Mouse (Mus musculus) heart, embryonic 10.5 days (tissue): ENCODE measurements at regions not wholly inside any gene's neighbourhood (a gene's known extent, or its start where the extent isn't known, plus 50 kb on each side); places are given as distances from the start of the nearest gene placed in this dataset.

Experiments used
- DNase-seq: peaks from one replicate; pipeline ENCODE4 v3.0.0-alpha.2; 2017; ENCODE audit warnings: low spot score
- H3K27ac ChIP-seq: fragments of 300-500 bp; sonication (generic); 2 replicates; pipeline ENCODE4 v1.5.1; 2016; ENCODE audit warnings: mild to moderate bottlenecking
- H3K27me3 ChIP-seq: fragments of 300-500 bp; sonication (generic); 2 replicates; pipeline ENCODE4 v1.6.1; 2016; ENCODE audit warnings: mild to moderate bottlenecking; ENCODE audit not compliant: poor library complexity, insufficient read depth, severe bottlenecking
- H3K36me3 ChIP-seq: fragments of 300-500 bp; sonication (generic); 2 replicates; pipeline ENCODE4 v1.6.1; 2016; ENCODE audit warnings: mild to moderate bottlenecking, moderate library complexity
- H3K4me1 ChIP-seq: fragments of 300-500 bp; sonication (generic); 2 replicates; pipeline ENCODE4 v1.6.1; 2016; ENCODE audit warnings: mild to moderate bottlenecking
- H3K4me3 ChIP-seq: fragments of 300-500 bp; sonication (generic); 2 replicates; pipeline ENCODE4 v1.5.1; 2016; ENCODE audit warnings: mild to moderate bottlenecking, moderate library complexity
- H3K9me3 ChIP-seq: fragments of 300-500 bp; sonication (generic); 2 replicates; pipeline ENCODE4 v1.6.1; 2016; ENCODE audit warnings: mild to moderate bottlenecking, moderate library complexity
- WGBS: fragments of 180-500 bp; shearing (Covaris S2); methylation state at CpG from one replicate; pipeline ENCODE4 v1.1.7; 2016; 5-methylcytosine and 5-hydroxymethylcytosine counted together

DNA sequence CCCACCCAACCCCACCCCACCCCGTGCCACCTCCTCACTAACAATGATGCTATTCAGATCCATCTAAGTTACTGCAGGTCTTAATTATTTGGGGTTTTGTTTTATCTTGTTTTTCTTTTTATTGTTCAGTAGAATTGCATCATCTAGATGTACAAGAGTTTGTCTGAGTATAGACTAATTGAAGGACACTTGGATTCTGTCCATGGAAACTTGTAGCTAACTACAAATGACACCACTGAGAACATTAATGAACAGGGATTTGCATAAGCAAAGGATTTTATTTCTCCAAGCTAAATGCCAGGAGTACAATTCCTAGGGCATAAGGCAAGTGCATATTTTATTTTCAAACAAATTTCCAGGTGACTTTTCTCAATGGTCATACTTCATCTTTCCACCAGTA lies 318.4 kb upstream of the Slc7a11 start:
- no peak overlapping the region for H3K4me3 ChIP-seq
- no peaks in the 10 kb centered on the region for H3K4me1 ChIP-seq
- no peaks in the 10 kb centered on the region for H3K9me3 ChIP-seq
- no peak for DNase-seq
- no peaks in the 10 kb centered on the region for H3K36me3 ChIP-seq
- no peak overlapping the region for H3K27ac ChIP-seq
- H3K27me3 ChIP-seq = no peaks in the 10 kb centered on the region
- 0% methylated on average over 1 of the region's 1 CpGs for WGBS

DNA sequence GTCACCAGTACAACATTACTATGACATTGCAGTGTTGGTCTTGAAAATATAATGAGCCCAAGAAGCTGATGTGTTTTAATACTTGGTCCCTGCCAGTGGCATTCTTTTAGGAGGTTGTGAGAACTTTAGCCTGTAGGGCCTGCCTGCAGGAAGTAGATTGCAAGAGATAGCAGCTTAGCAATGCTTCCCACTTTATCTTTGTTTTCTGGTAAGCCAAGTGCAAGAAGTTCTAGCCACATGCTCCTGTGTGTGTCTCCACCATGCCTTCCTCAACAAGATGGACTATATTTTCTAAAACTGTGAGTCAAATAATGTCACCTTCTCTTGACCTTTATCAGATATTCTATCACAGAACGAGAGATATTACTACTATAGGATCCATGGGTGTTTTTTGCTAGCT lies 314.7 kb upstream of the Slc7a11 start:
- Histone ChIP-seq H3K36me3 (no peaks in the 10 kb centered on the region), H3K4me1 (no peaks in the 10 kb centered on the region), H3K4me3 (no peak overlapping the region), H3K27me3 (no peaks in the 10 kb centered on the region), H3K9me3 (no peaks in the 10 kb centered on the region), H3K27ac (no peak overlapping the region)
- 79% methylated on average over 1 of the region's 1 CpGs for WGBS
- no peak for DNase-seq

DNA sequence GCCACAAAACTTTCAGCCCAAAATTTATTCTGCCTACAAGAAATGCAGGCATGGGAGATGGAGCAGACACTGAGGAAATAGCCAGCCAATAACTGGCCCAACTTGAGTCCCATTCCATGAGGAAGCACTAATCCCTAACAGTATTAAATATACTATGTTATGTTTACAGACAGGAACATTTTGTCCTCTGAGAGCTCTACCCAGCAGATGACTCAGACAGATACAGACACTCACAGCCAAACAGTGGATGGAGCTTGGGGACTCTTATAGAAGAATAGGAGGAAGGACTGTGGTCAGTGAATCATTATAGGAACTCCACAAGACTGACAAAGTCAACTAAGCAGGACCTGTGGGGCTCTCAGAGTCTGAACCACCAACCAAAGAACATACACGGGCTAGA lies 293.8 kb upstream of the Slc7a11 start:
- H3K4me1 ChIP-seq = no peaks in the 10 kb centered on the region
- 69% methylated on average over 1 of the region's 1 CpGs for WGBS
- no peak for DNase-seq
- no peaks in the 10 kb centered on the region for H3K9me3 ChIP-seq
- H3K27me3 ChIP-seq = no peaks in the 10 kb centered on the region
- no peak overlapping the region for H3K27ac ChIP-seq
- H3K4me3 ChIP-seq = no peak overlapping the region
- no peaks in the 10 kb centered on the region for H3K36me3 ChIP-seq

DNA sequence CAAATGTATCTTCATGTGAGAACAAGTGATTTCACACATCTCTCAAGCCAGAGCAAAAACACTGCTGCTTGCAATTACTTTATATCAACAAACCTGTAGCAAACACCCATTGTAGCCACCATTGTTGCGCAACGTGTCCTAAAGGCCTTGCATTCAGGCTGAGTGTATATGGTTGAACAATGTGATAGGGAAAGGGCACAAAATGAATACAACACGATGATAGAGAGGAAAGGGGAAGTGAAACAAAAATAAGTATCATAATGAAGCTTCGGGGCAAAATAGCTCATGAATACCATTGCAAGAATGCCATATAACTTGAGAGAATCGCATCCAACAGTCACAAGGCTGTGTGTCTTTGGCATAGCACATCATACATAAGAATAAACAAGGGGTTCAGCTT lies 275.6 kb upstream of the Slc7a11 start:
- DNase-seq = no peak
- H3K27me3 ChIP-seq = no peaks in the 10 kb centered on the region
- H3K36me3 ChIP-seq = no peaks in the 10 kb centered on the region
- WGBS = 79% methylated on average over 5 of the region's 5 CpGs
- H3K4me3 ChIP-seq = no peak overlapping the region
- H3K9me3 ChIP-seq = no peaks in the 10 kb centered on the region
- H3K4me1 ChIP-seq = no peaks in the 10 kb centered on the region
- no peak overlapping the region for H3K27ac ChIP-seq

DNA sequence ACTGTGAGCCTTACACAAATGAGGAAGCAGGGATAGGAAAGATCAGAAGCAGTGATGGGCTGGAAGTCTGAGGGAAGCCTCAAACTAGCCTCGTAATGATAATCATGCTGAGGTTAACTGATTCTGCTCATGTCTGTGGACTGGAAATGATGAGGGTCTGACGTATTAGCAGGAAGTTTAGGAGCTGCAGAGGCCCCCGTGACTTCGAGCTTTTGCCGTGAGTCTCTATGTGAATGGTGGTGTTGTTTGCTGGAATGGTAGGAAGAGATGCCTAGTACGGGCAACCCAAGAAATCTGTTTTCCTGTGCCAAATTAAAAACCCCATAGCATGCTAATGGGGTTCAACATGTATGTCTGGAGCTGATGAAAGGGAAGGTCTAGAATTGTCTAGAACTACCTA lies 270.0 kb upstream of the Slc7a11 start:
- peaks cover 6% of the 10 kb centered on the region; the same call in 1 of the 2 replicates for H3K4me1 ChIP-seq
- no peak overlapping the region for H3K4me3 ChIP-seq
- H3K36me3 ChIP-seq = no peaks in the 10 kb centered on the region
- no peaks in the 10 kb centered on the region for H3K27me3 ChIP-seq
- no peak overlapping the region for H3K27ac ChIP-seq
- DNase-seq = no peak
- 88% methylated on average over 6 of the region's 6 CpGs for WGBS
- H3K9me3 ChIP-seq = no peaks in the 10 kb centered on the region

DNA sequence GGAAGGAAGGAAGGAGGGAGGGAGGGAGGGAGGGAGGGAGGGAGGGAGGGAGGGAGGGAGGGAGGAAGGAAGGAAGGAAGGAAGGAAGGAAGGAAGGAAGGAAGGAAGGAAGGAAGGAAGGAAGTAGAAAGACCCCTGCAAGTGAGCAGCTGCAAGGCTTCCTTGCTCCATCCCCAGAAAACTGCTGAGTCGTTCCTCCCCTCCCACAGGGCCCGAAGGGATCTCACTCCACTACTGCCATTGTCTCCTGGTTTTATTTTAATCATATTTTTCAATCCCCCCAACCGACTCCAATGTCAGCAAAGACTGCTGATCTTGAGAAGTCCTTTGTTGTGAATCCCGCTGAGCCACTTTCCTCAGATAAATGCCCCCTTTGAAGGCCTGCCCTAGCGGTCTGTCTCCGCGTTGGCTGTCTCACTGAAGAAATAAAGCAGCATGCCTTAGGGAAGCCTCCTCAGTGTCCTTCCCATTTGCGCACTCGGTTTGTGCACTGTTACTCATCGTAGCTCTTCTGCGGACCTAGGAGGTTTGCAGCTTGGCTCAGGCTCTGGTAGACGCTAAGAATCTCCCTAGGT lies 266.1 kb upstream of the Slc7a11 start:
- Histone ChIP-seq H3K4me3 (peak overlapping the region; percentile 15; the same call in 1 of the 2 replicates), H3K27me3 (no peaks in the 10 kb centered on the region), H3K27ac (0 out of 2 replicates have a peak overlapping the region, but pooled peaks have one; percentile 22), H3K36me3 (no peaks in the 10 kb centered on the region), H3K4me1 (peaks cover 6% of the 10 kb centered on the region; the same call in 1 of the 2 replicates), H3K9me3 (no peaks in the 10 kb centered on the region)
- WGBS = 21% methylated on average over 12 of the region's 12 CpGs
- no peak for DNase-seq

DNA sequence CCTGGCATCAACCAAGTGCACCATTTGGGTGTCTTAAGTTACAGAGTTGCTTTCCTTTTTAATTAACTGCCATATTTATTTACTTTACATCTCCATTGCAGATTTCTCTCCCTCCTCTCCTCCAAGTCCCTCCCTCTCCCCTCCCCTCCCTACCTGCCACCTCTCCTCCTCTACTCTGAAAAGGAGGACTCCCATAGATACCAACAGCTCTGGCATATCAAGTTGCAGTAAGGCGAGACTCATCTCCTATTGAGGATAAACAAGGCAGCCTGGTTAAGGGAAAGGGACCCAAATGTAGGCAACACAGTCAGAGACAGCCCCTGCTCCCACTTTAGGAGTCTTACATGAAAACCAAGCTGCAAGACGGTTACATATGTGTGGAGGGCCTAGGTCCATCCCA lies 263.3 kb upstream of the Slc7a11 start:
- H3K27ac ChIP-seq = no peak overlapping the region
- no peak for DNase-seq
- no peaks in the 10 kb centered on the region for H3K36me3 ChIP-seq
- H3K4me1 ChIP-seq = peaks cover 6% of the 10 kb centered on the region; the same call in 1 of the 2 replicates
- no peak overlapping the region for H3K4me3 ChIP-seq
- WGBS = 46% methylated on average over 2 of the region's 2 CpGs
- H3K27me3 ChIP-seq = no peaks in the 10 kb centered on the region
- H3K9me3 ChIP-seq = no peaks in the 10 kb centered on the region

DNA sequence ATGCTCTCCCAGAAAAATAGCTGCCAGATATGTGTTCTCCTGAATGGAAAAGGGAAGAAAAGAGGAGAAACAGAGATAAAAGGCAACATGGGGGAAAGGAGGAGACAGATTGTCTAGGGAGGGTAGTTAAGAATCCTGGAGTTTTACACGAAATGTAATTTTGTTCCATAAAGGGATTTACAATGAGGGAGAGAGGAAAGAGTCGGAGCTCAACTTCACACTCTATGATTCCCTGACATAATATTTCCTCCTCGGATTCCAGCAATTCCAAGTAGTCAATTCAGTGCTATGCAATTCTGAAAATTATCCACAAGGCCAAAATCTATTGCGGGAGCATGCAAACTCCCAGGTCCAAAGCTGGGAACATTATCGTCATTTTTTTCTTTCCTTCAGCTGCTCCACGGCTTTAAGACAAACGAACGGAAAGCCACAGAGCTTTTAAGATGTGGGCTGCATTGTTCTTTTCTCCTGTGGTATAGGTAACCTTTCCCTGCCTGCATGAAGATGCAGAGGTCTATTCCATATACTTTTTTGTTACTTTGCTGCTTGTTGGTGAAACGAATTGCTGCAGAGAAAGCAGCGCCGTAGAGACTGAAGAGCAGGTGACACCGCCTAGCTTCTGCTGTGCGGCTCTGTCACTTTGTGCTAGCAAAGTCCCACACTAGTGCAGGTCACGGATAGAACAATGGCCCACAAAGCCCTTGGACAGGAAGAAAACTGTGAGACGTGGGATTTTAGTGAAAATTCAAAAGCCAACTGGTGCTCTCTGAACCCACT lies 251.7 kb upstream of the Slc7a11 start:
- DNase-seq = no peak
- no peak overlapping the region for H3K27ac ChIP-seq
- no peaks in the 10 kb centered on the region for H3K27me3 ChIP-seq
- WGBS = 82% methylated on average over 15 of the region's 15 CpGs
- no peaks in the 10 kb centered on the region for H3K9me3 ChIP-seq
- no peak overlapping the region for H3K4me3 ChIP-seq
- no peaks in the 10 kb centered on the region for H3K36me3 ChIP-seq
- H3K4me1 ChIP-seq = no peaks in the 10 kb centered on the region

DNA sequence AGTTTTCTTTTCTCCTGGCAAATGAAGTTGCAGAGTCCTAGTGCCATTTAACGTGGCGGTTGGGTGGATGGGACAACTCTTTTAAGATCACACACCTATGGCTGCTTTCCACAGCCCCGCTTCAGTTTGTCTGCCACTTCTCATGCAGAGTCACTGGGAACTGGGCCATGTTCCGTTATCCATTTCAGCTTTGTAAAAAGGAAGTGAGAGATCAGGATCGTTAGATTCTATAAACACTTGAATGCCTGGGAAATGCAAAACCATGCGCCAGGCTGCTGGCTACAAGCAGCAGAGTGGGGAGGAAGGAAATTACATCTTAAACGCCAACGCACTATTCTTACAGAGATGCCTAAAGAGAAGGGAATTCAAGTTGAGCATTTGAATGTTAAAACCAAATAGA lies 251.1 kb upstream of the Slc7a11 start:
- 50% methylated on average over 8 of the region's 8 CpGs for WGBS
- Histone ChIP-seq H3K4me1 (no peaks in the 10 kb centered on the region), H3K36me3 (no peaks in the 10 kb centered on the region), H3K27me3 (no peaks in the 10 kb centered on the region), H3K4me3 (no peak overlapping the region), H3K27ac (no peak overlapping the region), H3K9me3 (no peaks in the 10 kb centered on the region)
- no peak for DNase-seq

DNA sequence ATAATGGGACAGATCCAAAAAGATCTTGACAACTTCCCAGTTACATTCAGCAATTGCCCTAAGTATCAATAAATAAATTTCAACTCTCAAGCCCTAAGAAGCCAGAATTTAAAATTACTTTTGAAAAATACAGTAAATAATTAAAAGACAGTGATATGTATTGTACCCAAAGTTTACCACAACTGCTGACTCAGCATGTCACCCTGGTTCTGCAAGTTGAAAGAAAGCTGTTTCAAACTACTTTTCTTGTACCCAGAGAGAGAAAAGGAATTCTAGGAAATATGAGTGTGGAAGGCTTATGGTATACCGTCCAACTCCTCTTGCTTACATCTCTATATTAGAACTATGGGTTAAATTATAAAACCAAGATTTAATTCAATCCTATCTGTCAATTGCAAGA lies 248.9 kb upstream of the Slc7a11 start:
- no peaks in the 10 kb centered on the region for H3K9me3 ChIP-seq

DNA sequence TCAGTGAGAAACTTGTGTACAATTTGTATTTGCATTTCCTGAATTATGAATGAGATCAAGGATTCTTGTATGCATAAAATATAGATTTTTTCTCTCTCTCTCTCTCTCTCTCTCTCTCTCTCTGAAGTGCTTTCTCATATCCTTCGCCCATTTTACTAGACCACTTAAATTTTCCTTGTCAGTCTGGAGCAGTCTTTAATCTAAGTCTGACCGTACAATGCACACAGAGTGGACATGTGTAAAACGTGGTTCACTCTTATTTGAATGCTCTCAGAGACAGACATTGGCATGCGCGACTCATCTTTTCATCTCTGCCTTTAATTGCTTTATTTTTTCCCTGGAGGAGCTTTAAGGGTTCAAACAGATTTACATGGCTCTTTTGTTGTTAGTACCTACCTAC lies 247.3 kb upstream of the Slc7a11 start:
- no peak for DNase-seq
- no peaks in the 10 kb centered on the region for H3K27me3 ChIP-seq
- H3K9me3 ChIP-seq = no peaks in the 10 kb centered on the region
- H3K4me1 ChIP-seq = no peaks in the 10 kb centered on the region
- H3K36me3 ChIP-seq = no peaks in the 10 kb centered on the region
- H3K27ac ChIP-seq = no peak overlapping the region
- 83% methylated on average over 5 of the region's 5 CpGs for WGBS
- no peak overlapping the region for H3K4me3 ChIP-seq

More for the DNA sequence above, 248.9 kb upstream of the Slc7a11 start:
- DNase-seq = no peak
- 93% methylated on average over 1 of the region's 1 CpGs for WGBS
- Histone ChIP-seq H3K4me1 (no peaks in the 10 kb centered on the region), H3K4me3 (no peak overlapping the region), H3K27me3 (no peaks in the 10 kb centered on the region), H3K36me3 (no peaks in the 10 kb centered on the region), H3K27ac (no peak overlapping the region)

DNA sequence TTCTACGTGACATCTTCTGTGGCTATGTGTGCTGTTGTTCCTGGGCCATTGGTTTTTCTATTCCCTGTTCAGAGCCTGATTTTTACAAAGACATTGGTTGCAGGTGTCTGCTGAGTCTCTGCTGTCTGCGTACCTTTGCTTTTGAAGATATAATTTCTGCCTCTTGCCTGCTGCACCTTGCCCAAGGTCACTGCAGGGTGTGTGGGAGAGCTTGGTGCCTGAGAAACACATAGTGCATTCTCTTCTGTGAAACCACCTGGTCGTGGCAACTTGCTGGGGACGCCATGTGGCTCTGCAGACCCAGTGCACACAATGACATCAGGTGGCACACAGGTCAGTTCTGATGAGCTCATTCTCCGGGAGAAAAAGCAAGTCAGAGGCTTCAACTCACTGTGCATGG lies 246.0 kb upstream of the Slc7a11 start:
- H3K27me3 ChIP-seq = no peaks in the 10 kb centered on the region
- WGBS = 82% methylated on average over 5 of the region's 5 CpGs
- H3K27ac ChIP-seq = no peak overlapping the region
- no peaks in the 10 kb centered on the region for H3K4me1 ChIP-seq
- no peaks in the 10 kb centered on the region for H3K9me3 ChIP-seq
- no peak overlapping the region for H3K4me3 ChIP-seq
- no peak for DNase-seq
- no peaks in the 10 kb centered on the region for H3K36me3 ChIP-seq

DNA sequence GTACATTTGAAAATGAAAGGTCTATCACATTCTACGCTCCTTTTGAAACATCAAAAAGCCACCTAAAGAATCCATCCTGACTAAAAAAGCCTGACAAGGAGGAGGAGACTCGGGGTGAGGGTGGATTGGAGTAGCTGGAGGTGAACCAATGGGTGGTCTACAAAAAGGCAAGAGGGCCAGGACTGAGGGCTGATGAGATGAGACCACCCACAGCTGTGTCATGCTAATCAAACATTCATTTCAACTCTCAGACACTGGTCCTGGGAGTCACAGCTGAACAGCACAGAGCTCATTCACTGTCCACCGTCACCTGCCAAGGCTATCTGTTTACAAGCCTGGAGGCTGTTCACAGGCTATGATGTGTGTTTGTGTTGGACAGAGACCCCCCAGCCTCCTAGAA lies 244.3 kb upstream of the Slc7a11 start:
- H3K36me3 ChIP-seq = no peaks in the 10 kb centered on the region
- 59% methylated on average over 3 of the region's 3 CpGs for WGBS
- H3K9me3 ChIP-seq = no peaks in the 10 kb centered on the region
- H3K4me1 ChIP-seq = no peaks in the 10 kb centered on the region
- no peak for DNase-seq
- no peaks in the 10 kb centered on the region for H3K27me3 ChIP-seq
- no peak overlapping the region for H3K4me3 ChIP-seq
- no peak overlapping the region for H3K27ac ChIP-seq

DNA sequence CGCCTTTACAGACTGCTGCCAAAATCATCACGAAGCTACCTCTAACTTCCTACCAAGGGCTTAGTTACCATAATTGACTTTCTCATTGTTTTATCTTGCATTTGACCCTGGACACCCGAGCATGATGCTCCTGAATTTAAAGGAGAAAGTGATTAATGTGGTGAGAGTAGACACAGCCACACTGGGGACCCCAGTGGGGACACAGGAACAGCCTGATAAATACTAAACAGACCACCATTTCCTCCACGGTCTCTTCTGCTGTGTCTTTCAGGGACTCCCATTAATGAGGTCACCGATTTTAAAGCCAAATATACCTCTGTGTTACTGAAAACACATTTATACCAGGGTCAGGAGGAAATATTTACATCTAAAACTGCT lies 235.2 kb upstream of the Slc7a11 start:
- H3K36me3 ChIP-seq = no peaks in the 10 kb centered on the region
- no peaks in the 10 kb centered on the region for H3K4me1 ChIP-seq
- no peak for DNase-seq
- H3K9me3 ChIP-seq = no peaks in the 10 kb centered on the region
- 55% methylated on average over 5 of the region's 5 CpGs for WGBS
- no peak overlapping the region for H3K4me3 ChIP-seq
- H3K27ac ChIP-seq = no peak overlapping the region
- no peaks in the 10 kb centered on the region for H3K27me3 ChIP-seq
